Mouse (Mus musculus): Measurements from ENCODE around the gene Elovl2. TPM values are rescaled to one million over a fixed set of nuclear protein-coding genes. Genes with fewer than 3 reads are reported as not detected.

The Elovl2 gene
- polyA plus RNA-seq, 1 experiment from 2014 or later, result 51.4 TPM

DNA sequence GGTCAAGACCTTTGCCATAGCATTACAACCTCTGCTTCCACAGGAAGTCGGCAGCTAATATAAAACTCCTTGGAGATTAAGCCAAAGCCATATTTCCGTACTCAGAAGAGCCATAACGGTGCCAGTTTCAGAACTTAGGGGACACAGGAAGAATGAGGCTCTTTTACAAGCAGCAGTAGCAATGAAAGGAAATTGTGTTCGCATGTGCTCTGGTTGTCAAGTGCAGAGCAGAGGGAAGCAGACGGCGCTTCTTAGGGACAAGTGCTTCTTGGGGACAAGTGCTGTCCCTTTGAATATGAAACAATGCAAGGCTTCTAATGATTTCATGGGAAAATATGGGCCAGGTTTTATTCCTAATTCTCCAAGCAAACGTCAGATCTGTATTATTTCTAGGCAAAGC, 16.9 kb downstream of the Elovl2 start:
- WGBS, result 52% methylated on average over 7 of the region's 7 CpGs
- Histone ChIP-seq H3K27ac (ENCODE audit: low read length) (no peak overlapping the region), H3K4me1 (replicated peaks; ENCODE audit: control insufficient read depth, insufficient read depth, low read length) (peaks cover 4% of the 10 kb centered on the region; the same call in 1 of the 2 replicates), H3K27me3 (replicated peaks; ENCODE audit: control insufficient read depth, insufficient read depth, low read length) (no peaks in the 10 kb centered on the region), H3K4me2 (ENCODE audit: low read length) (no peak overlapping the region), H3K9ac (replicated peaks; ENCODE audit: low read depth, low read length) (no peak overlapping the region), H3K9me3 (ENCODE audit: control insufficient read depth, low read length) (no peaks in the 10 kb centered on the region), H3K36me3 (ENCODE audit: control insufficient read depth, insufficient read depth) (no peaks in the 10 kb centered on the region), H3K4me3 (replicated peaks; ENCODE audit: low read length) (no peak overlapping the region)
- ATAC-seq, result no peak

- peaks cover 4% of the 10 kb centered on the region; the same call in 1 of the 2 replicates for H3K4me1 ChIP-seq (replicated peaks; ENCODE audit: control insufficient read depth, insufficient read depth, low read length)
- 58% methylated on average over 2 of the region's 2 CpGs for WGBS
- no peak overlapping the region for H3K27ac ChIP-seq (ENCODE audit: low read length)
- no peak for ATAC-seq
- H3K9me3 ChIP-seq (ENCODE audit: control insufficient read depth, low read length), result no peaks in the 10 kb centered on the region
- no peak overlapping the region for H3K4me3 ChIP-seq (replicated peaks; ENCODE audit: low read length)
- H3K9ac ChIP-seq (replicated peaks; ENCODE audit: low read depth, low read length), result no peak overlapping the region
- H3K4me2 ChIP-seq (ENCODE audit: low read length), result no peak overlapping the region
- no peaks in the 10 kb centered on the region for H3K27me3 ChIP-seq (replicated peaks; ENCODE audit: control insufficient read depth, insufficient read depth, low read length)
- no peaks in the 10 kb centered on the region for H3K36me3 ChIP-seq (ENCODE audit: control insufficient read depth, insufficient read depth)
Observed at GRCm38 (mm10) chr13:41200861-41201260, 19.3 kb downstream of the Elovl2 start.

DNA sequence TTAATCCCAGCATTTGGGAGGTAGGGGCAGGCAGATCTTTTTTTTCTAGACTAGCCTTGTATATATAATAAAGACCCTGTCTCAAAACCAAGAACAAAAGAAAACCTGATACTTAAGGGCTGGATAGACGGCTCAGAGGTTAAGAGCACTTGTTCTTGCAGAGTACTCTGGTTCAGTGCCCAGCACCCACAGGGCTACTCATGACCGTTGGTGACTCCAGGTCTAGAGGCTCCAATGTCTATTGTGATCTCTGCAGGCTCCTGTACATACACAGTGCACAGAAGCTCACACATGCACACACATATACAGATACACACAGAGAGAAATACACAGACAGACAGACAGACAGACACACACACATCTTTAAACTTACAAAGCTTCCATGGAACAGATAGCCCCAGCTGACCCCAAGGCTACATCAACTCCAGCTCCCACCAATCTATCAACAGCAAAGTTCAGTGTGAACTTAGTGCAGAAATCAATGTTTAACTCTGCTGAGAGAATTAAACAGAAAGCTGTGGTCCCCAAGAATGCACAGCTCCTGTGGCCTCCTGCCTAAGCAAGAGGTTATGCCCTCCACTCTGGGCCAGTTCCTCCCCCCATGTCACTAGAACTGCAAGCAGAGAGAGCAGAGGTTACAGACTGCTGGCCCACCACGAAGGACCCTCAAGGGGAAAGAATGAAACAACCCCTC, 24.4 kb downstream of the Elovl2 start:
- Histone ChIP-seq H3K4me3 (replicated peaks; ENCODE audit: low read length) (no peak overlapping the region), H3K4me1 (replicated peaks; ENCODE audit: control insufficient read depth, insufficient read depth, low read length) (no peaks in the 10 kb centered on the region), H3K9ac (replicated peaks; ENCODE audit: low read depth, low read length) (no peak overlapping the region), H3K36me3 (ENCODE audit: control insufficient read depth, insufficient read depth) (peaks cover 7% of the 10 kb centered on the region), H3K9me3 (ENCODE audit: control insufficient read depth, low read length) (no peaks in the 10 kb centered on the region), H3K27me3 (replicated peaks; ENCODE audit: control insufficient read depth, insufficient read depth, low read length) (no peaks in the 10 kb centered on the region), H3K4me2 (ENCODE audit: low read length) (no peak overlapping the region), H3K27ac (ENCODE audit: low read length) (no peak overlapping the region)
- 68% methylated on average over 3 of the region's 3 CpGs for WGBS
- ATAC-seq, result no peak

GRCm38 (mm10) chr13:41187886-41188285, 32.3 kb downstream of the Elovl2 start:
- H3K36me3 ChIP-seq (ENCODE audit: control insufficient read depth, insufficient read depth), result peaks cover 17% of the 10 kb centered on the region
- H3K9ac ChIP-seq (replicated peaks; ENCODE audit: low read depth, low read length), result no peak overlapping the region
- ATAC-seq, result no peak
- no peaks in the 10 kb centered on the region for H3K27me3 ChIP-seq (replicated peaks; ENCODE audit: control insufficient read depth, insufficient read depth, low read length)
- H3K4me1 ChIP-seq (replicated peaks; ENCODE audit: control insufficient read depth, insufficient read depth, low read length), result no peaks in the 10 kb centered on the region; the same call in 1 of the 2 replicates
- no peak overlapping the region for H3K4me2 ChIP-seq (ENCODE audit: low read length)
- no peaks in the 10 kb centered on the region for H3K9me3 ChIP-seq (ENCODE audit: control insufficient read depth, low read length)
- H3K27ac ChIP-seq (ENCODE audit: low read length), result no peak overlapping the region
- H3K4me3 ChIP-seq (replicated peaks; ENCODE audit: low read length), result no peak overlapping the region
- 59% methylated on average over 6 of the region's 6 CpGs for WGBS

DNA sequence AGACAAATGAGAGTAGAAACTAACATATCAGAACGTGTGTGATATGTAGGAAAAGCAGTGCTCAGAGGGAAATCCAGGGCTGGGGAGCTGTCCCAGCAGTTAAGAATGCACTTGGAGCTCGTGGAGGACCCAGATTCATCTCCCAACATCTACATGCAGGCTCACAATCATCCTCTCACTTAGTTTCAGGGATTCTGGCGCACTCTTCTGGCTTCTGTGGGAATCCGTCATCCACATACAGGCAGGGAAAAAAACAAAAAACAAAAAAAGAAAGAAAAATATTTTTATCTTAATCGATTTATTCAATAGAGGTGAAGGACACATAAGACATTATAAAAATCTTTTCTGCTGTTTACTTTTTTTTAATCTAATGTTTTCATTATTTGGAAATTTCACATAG, 61.8 kb downstream of the Elovl2 start:
- no peaks in the 10 kb centered on the region for H3K9me3 ChIP-seq (ENCODE audit: control insufficient read depth, low read length)
- no peak overlapping the region for H3K9ac ChIP-seq (replicated peaks; ENCODE audit: low read depth, low read length)
- no peaks in the 10 kb centered on the region for H3K4me1 ChIP-seq (replicated peaks; ENCODE audit: control insufficient read depth, insufficient read depth, low read length)
- no peaks in the 10 kb centered on the region for H3K36me3 ChIP-seq (ENCODE audit: control insufficient read depth, insufficient read depth)
- WGBS, result 73% methylated on average over 5 of the region's 5 CpGs
- no peak for ATAC-seq
- H3K27ac ChIP-seq (ENCODE audit: low read length), result no peak overlapping the region
- no peaks in the 10 kb centered on the region for H3K27me3 ChIP-seq (replicated peaks; ENCODE audit: control insufficient read depth, insufficient read depth, low read length)
- no peak overlapping the region for H3K4me3 ChIP-seq (replicated peaks; ENCODE audit: low read length)
- no peak overlapping the region for H3K4me2 ChIP-seq (ENCODE audit: low read length)

GRCm38 (mm10) chr13:41153146-41153545, 67.1 kb downstream of the Elovl2 start:
- H3K27ac ChIP-seq (ENCODE audit: low read length), result no peak overlapping the region
- ATAC-seq, result no peak
- H3K9me3 ChIP-seq (ENCODE audit: control insufficient read depth, low read length), result no peaks in the 10 kb centered on the region
- H3K4me2 ChIP-seq (ENCODE audit: low read length), result no peak overlapping the region
- H3K9ac ChIP-seq (replicated peaks; ENCODE audit: low read depth, low read length), result no peak overlapping the region
- H3K27me3 ChIP-seq (replicated peaks; ENCODE audit: control insufficient read depth, insufficient read depth, low read length), result no peaks in the 10 kb centered on the region
- H3K4me3 ChIP-seq (replicated peaks; ENCODE audit: low read length), result no peak overlapping the region
- 92% methylated on average over 11 of the region's 11 CpGs for WGBS
- no peaks in the 10 kb centered on the region for H3K4me1 ChIP-seq (replicated peaks; ENCODE audit: control insufficient read depth, insufficient read depth, low read length)
- no peaks in the 10 kb centered on the region for H3K36me3 ChIP-seq (ENCODE audit: control insufficient read depth, insufficient read depth)

DNA sequence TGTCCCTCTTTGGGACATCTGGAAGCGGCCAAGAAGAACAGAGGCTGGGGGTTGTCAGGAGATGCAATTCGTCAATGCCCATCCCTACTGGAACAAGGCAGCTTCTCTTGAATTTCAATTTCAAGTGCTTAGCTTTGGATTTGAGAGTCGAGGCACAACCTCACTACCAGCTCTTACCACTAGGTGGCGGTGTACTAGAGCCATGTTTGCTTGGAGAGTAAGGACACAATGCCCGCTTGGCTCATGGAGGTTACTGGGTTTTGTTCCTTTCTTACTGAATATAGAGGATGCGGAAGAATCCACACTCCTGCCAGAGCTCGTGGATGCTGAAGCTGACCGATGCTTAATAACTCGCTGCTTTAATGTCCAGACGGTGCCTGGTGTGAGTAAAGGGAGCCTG, 73.9 kb downstream of the Elovl2 start:
- no peak overlapping the region for H3K9ac ChIP-seq (replicated peaks; ENCODE audit: low read depth, low read length)
- H3K27me3 ChIP-seq (replicated peaks; ENCODE audit: control insufficient read depth, insufficient read depth, low read length), result no peaks in the 10 kb centered on the region
- no peak overlapping the region for H3K4me3 ChIP-seq (replicated peaks; ENCODE audit: low read length)
- H3K36me3 ChIP-seq (ENCODE audit: control insufficient read depth, insufficient read depth), result no peaks in the 10 kb centered on the region
- H3K9me3 ChIP-seq (ENCODE audit: control insufficient read depth, low read length), result no peaks in the 10 kb centered on the region
- H3K27ac ChIP-seq (ENCODE audit: low read length), result no peak overlapping the region
- no peak for ATAC-seq
- 80% methylated on average over 10 of the region's 10 CpGs for WGBS
- H3K4me2 ChIP-seq (ENCODE audit: low read length), result no peak overlapping the region
- no peaks in the 10 kb centered on the region for H3K4me1 ChIP-seq (replicated peaks; ENCODE audit: control insufficient read depth, insufficient read depth, low read length)

DNA sequence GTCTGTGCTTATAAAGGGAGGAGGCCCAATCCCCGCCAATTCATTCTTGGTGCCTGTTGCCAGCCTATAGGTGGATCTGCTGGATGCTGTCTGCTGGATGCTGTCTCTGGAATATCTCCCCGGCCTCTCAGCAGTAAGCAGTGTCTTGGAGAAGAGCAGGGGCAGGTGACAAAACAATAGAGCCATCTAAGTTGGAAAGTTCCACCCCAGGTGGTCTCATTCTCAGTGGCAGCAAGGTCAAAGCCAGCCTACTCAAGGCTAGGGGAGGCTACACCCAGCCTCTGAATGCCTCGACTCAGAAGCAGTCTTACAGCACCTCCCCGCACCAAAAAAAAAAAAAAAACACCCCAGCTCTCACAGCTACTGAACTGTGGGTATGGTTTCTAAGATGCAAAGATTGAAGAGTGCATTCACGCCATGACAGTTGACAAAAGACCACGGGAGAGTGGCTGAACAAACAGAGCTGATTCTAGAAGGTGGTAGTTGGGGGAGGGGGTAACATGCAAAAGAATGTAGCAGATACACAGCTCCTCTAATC, 74.7 kb downstream of the Elovl2 start:
- H3K4me1 ChIP-seq (replicated peaks; ENCODE audit: control insufficient read depth, insufficient read depth, low read length), result no peaks in the 10 kb centered on the region
- no peak overlapping the region for H3K4me3 ChIP-seq (replicated peaks; ENCODE audit: low read length)
- no peak for ATAC-seq
- H3K36me3 ChIP-seq (ENCODE audit: control insufficient read depth, insufficient read depth), result no peaks in the 10 kb centered on the region
- H3K9me3 ChIP-seq (ENCODE audit: control insufficient read depth, low read length), result no peaks in the 10 kb centered on the region
- no peak overlapping the region for H3K27ac ChIP-seq (ENCODE audit: low read length)
- H3K27me3 ChIP-seq (replicated peaks; ENCODE audit: control insufficient read depth, insufficient read depth, low read length), result no peaks in the 10 kb centered on the region
- H3K4me2 ChIP-seq (ENCODE audit: low read length), result no peak overlapping the region
- no peak overlapping the region for H3K9ac ChIP-seq (replicated peaks; ENCODE audit: low read depth, low read length)
- 74% methylated on average over 6 of the region's 6 CpGs for WGBS

DNA sequence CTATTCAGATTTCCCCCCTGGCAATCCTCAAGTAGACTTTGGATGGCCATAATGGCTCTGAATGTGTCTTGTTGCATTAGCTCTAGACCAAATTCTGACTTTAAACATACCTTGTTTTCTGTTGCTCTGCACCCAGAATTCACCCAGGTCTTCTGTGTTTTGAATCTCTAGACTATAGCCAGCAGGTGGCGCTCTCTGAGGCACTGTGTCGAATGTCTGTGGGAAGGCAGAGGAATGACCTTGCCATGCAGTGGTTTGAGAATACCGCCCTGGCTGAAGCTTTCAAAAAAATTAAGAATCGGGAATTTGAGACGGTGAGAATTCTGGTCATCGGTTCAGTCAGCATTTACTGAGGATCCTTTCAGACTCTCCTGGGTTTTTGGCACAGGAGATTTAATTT, 85.3 kb downstream of the Elovl2 start:
- no peak overlapping the region for H3K9ac ChIP-seq (replicated peaks; ENCODE audit: low read depth, low read length)
- no peak overlapping the region for H3K4me2 ChIP-seq (ENCODE audit: low read length)
- ATAC-seq, result no peak
- no peak overlapping the region for H3K4me3 ChIP-seq (replicated peaks; ENCODE audit: low read length)
- H3K4me1 ChIP-seq (replicated peaks; ENCODE audit: control insufficient read depth, insufficient read depth, low read length), result no peaks in the 10 kb centered on the region
- H3K27ac ChIP-seq (ENCODE audit: low read length), result no peak overlapping the region
- H3K27me3 ChIP-seq (replicated peaks; ENCODE audit: control insufficient read depth, insufficient read depth, low read length), result no peaks in the 10 kb centered on the region
- H3K9me3 ChIP-seq (ENCODE audit: control insufficient read depth, low read length), result no peaks in the 10 kb centered on the region
- WGBS, result 10% methylated on average over 6 of the region's 6 CpGs
- H3K36me3 ChIP-seq (ENCODE audit: control insufficient read depth, insufficient read depth), result no peaks in the 10 kb centered on the region
